Mouse (Mus musculus) lung, postnatal 25 days (tissue): ENCODE measurements around the gene Vps45.
"Not testable (repeated sequence)": the region's sequence is repeated elsewhere in the genome, so short reads cannot be mapped to it uniquely, and the experiment has no call there.

Experiments
- DNase-seq: peaks from one replicate; pipeline ENCODE4 v3.0.0; 2022; ENCODE audit warnings: low spot score

Vps45 gene

GRCm38 (mm10) chr3:95996451-95997073 is 61.7 kb downstream of the Vps45 start:
- no peak for DNase-seq

GRCm38 (mm10) chr3:95995802-95996428 is 62.4 kb downstream of the Vps45 start, which contains the start of gene Plekho1:
Gene Plekho1 (minus strand): TSS chr3:95996001.
- DNase-seq = peak; percentile 64

- no peak for DNase-seq
Observed at GRCm38 (mm10) chr3:95994975-95995801, 63.1 kb downstream of the Vps45 start.

- peak; percentile 34 for DNase-seq
Observed at GRCm38 (mm10) chr3:95994381-95994846, 63.9 kb downstream of the Vps45 start.

- DNase-seq = peak; percentile 43
Observed at GRCm38 (mm10) chr3:95993881-95994280, 64.4 kb downstream of the Vps45 start.

GRCm38 (mm10) chr3:95992990-95993603 is 65.2 kb downstream of the Vps45 start:
- peak; percentile 39 for DNase-seq

- peak; percentile 16 for DNase-seq
Observed at GRCm38 (mm10) chr3:95990413-95990941, 67.8 kb downstream of the Vps45 start.

- peak; percentile 51 for DNase-seq
Observed at GRCm38 (mm10) chr3:95988969-95989368, 69.3 kb downstream of the Vps45 start.

- no peak for DNase-seq
Observed at GRCm38 (mm10) chr3:95988138-95988537, 70.1 kb downstream of the Vps45 start.

GRCm38 (mm10) chr3:95987386-95988110 is 70.7 kb downstream of the Vps45 start:
- DNase-seq = peak; percentile 36

- no peak for DNase-seq
Observed at GRCm38 (mm10) chr3:95986984-95987383, 71.3 kb downstream of the Vps45 start.

- peak; percentile 38 for DNase-seq
Observed at GRCm38 (mm10) chr3:95986001-95986622, 72.2 kb downstream of the Vps45 start.

GRCm38 (mm10) chr3:95985209-95986000 is 72.9 kb downstream of the Vps45 start:
- peak; percentile 69 for DNase-seq

GRCm38 (mm10) chr3:95982129-95982528 is 76.1 kb downstream of the Vps45 start:
- DNase-seq = no peak

GRCm38 (mm10) chr3:95980276-95980970 is 77.8 kb downstream of the Vps45 start:
- DNase-seq = no peak

- peak; percentile 14 for DNase-seq
Observed at GRCm38 (mm10) chr3:95978265-95978664, 80.0 kb downstream of the Vps45 start.

- not testable (repeated sequence) for DNase-seq
Observed at GRCm38 (mm10) chr3:95977587-95977986, 80.7 kb downstream of the Vps45 start.

- DNase-seq = no peak
Observed at GRCm38 (mm10) chr3:95977079-95977478, 81.2 kb downstream of the Vps45 start.

GRCm38 (mm10) chr3:95972873-95973634 is 85.2 kb downstream of the Vps45 start:
- peak; percentile 35 for DNase-seq
